Mouse (Mus musculus): ENCODE data around the gene Klhl36.

Klhl36 gene

GRCm38 (mm10) chr8:119861706-119862389 lies at the start of gene Klhl36:
Gene Klhl36 (plus strand): TSS chr8:119862266.
- peak; percentile 99 for DNase-seq

GRCm38 (mm10) chr8:119812650-119813431 lies 49.2 kb upstream of the Klhl36 start:
- peak; percentile 67 for DNase-seq

- DNase-seq, result no peak
These were observed 45.8 kb upstream of the Klhl36 start for GRCm38 (mm10) chr8:119816219-119816618.

- DNase-seq, result no peak
These were observed 44.6 kb upstream of the Klhl36 start for GRCm38 (mm10) chr8:119817446-119817845.

GRCm38 (mm10) chr8:119819316-119819715 lies 42.8 kb upstream of the Klhl36 start:
- peak; percentile 76 for DNase-seq

- DNase-seq, result no peak
These were observed 42.1 kb upstream of the Klhl36 start for GRCm38 (mm10) chr8:119819976-119820375.

- DNase-seq, result no peak
These were observed 40.4 kb upstream of the Klhl36 start for GRCm38 (mm10) chr8:119821691-119822090.

GRCm38 (mm10) chr8:119823278-119823677 lies 38.8 kb upstream of the Klhl36 start:
- no peak for DNase-seq

- peak; percentile 64 for DNase-seq
These were observed 38.0 kb upstream of the Klhl36 start for GRCm38 (mm10) chr8:119824100-119824499.

GRCm38 (mm10) chr8:119824809-119825273 lies 37.2 kb upstream of the Klhl36 start:
- DNase-seq, result peak; percentile 74

- DNase-seq, result no peak
These were observed 35.9 kb upstream of the Klhl36 start for GRCm38 (mm10) chr8:119825950-119826730.

GRCm38 (mm10) chr8:119826982-119827381 lies 35.1 kb upstream of the Klhl36 start:
- DNase-seq, result no peak

GRCm38 (mm10) chr8:119827721-119828153 lies 34.3 kb upstream of the Klhl36 start:
- DNase-seq, result no peak

- DNase-seq, result no peak
These were observed 33.1 kb upstream of the Klhl36 start for GRCm38 (mm10) chr8:119829015-119829414.

- DNase-seq, result no peak
These were observed 32.6 kb upstream of the Klhl36 start for GRCm38 (mm10) chr8:119829420-119829819.

GRCm38 (mm10) chr8:119829870-119830580 lies 32.0 kb upstream of the Klhl36 start:
- no peak for DNase-seq

GRCm38 (mm10) chr8:119830589-119830988 lies 31.5 kb upstream of the Klhl36 start:
- no peak for DNase-seq

GRCm38 (mm10) chr8:119831336-119831995 lies 30.6 kb upstream of the Klhl36 start:
- peak; percentile 90 for DNase-seq

GRCm38 (mm10) chr8:119832101-119832617 lies 29.9 kb upstream of the Klhl36 start:
- no peak for DNase-seq

- no peak for DNase-seq
These were observed 29.1 kb upstream of the Klhl36 start for GRCm38 (mm10) chr8:119832931-119833330.

GRCm38 (mm10) chr8:119834676-119835075 lies 27.4 kb upstream of the Klhl36 start:
- DNase-seq, result peak; percentile 47

GRCm38 (mm10) chr8:119835270-119835669 lies 26.8 kb upstream of the Klhl36 start:
- DNase-seq, result no peak
